Mouse (Mus musculus): ENCODE measurements around the gene Upf1.

- TF ChIP-seq MYOG (IDR thresholded peaks at IDR 0.05; ENCODE audit: control insufficient read depth, extremely low read depth, insufficient read length) (no peak), CTCF (IDR thresholded peaks at IDR 0.05; ENCODE audit: control insufficient read depth, insufficient read depth, insufficient read length) (no peak)
Measured at GRCm38 (mm10) chr8:70343696-70344095, 9.4 kb downstream of the Upf1 start.

All from C2C12 (cell line).